Mouse (Mus musculus): ENCODE results near the gene Ankrd31. TPM values are rescaled to one million over a fixed set of nuclear protein-coding genes. Genes with fewer than 3 reads are reported as not detected.

The Ankrd31 gene
- polyA plus RNA-seq, 1 experiment: not detected

GRCm38 (mm10) chr13:96793451-96793850 is 45.4 kb downstream of the Ankrd31 start:
- Histone ChIP-seq H3K27me3 (ENCODE audit: control insufficient read depth, insufficient read depth, low read length) (no peaks in the 10 kb centered on the region), H3K4me1 (ENCODE audit: control insufficient read depth, insufficient read depth, low read length) (no peaks in the 10 kb centered on the region; the same call in 1 of the 2 replicates), H3K4me3 (replicated peaks; ENCODE audit: insufficient read depth, low read depth, low read length) (no peak overlapping the region), H3K27ac (ENCODE audit: insufficient read depth, low read length) (no peak overlapping the region)
- TF ChIP-seq CTCF (IDR thresholded peaks at IDR 0.05; ENCODE audit: borderline replicate concordance, insufficient read depth, low read depth, low read length) (no peak), POLR2A (IDR thresholded peaks at IDR 0.05; ENCODE audit: borderline replicate concordance, insufficient read depth, low read length) (no peak)
- no peak for DNase-seq
- 93% methylated on average over 2 of the region's 2 CpGs for WGBS

DNA sequence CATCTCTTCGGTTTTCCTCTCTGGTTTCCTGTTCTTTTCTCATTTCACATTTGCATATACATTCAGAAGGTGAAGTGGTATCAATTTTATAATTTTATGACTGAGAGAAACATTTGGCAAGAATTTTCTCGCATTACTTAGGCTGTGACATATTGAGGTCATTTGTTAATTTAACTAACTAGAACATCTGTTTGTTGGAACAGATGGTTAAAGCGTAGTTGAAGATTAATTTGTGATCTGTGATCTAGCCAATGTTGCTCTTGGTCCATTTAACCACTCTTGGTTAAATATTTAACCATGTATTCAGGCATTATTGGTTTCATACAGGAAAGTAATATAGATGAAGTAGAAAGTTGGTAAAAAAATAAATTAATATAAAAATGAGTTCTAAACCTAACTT is 47.2 kb downstream of the Ankrd31 start:
- Histone ChIP-seq H3K27ac (ENCODE audit: insufficient read depth, low read length) (no peak overlapping the region), H3K4me1 (ENCODE audit: control insufficient read depth, insufficient read depth, low read length) (no peaks in the 10 kb centered on the region; the same call in 1 of the 2 replicates), H3K27me3 (ENCODE audit: control insufficient read depth, insufficient read depth, low read length) (no peaks in the 10 kb centered on the region), H3K4me3 (replicated peaks; ENCODE audit: insufficient read depth, low read depth, low read length) (no peak overlapping the region)
- 50% methylated on average over 3 of the region's 3 CpGs for WGBS
- no peak for TF ChIP-seq POLR2A (IDR thresholded peaks at IDR 0.05; ENCODE audit: borderline replicate concordance, insufficient read depth, low read length)
- no peak for TF ChIP-seq CTCF (IDR thresholded peaks at IDR 0.05; ENCODE audit: borderline replicate concordance, insufficient read depth, low read depth, low read length)
- no peak for DNase-seq

- TF ChIP-seq POLR2A (IDR thresholded peaks at IDR 0.05; ENCODE audit: borderline replicate concordance, insufficient read depth, low read length): no peak
- no peak for TF ChIP-seq CTCF (IDR thresholded peaks at IDR 0.05; ENCODE audit: borderline replicate concordance, insufficient read depth, low read depth, low read length)
- H3K27me3 ChIP-seq (ENCODE audit: control insufficient read depth, insufficient read depth, low read length): no peaks in the 10 kb centered on the region
- WGBS: 8% methylated on average over 2 of the region's 2 CpGs
- no peak overlapping the region for H3K27ac ChIP-seq (ENCODE audit: insufficient read depth, low read length)
- DNase-seq: no peak
- no peaks in the 10 kb centered on the region; the same call in 1 of the 2 replicates for H3K4me1 ChIP-seq (ENCODE audit: control insufficient read depth, insufficient read depth, low read length)
- no peak overlapping the region for H3K4me3 ChIP-seq (replicated peaks; ENCODE audit: insufficient read depth, low read depth, low read length)
Measured at GRCm38 (mm10) chr13:96797500-96797899, 49.4 kb downstream of the Ankrd31 start.

- no peak overlapping the region for H3K4me3 ChIP-seq (replicated peaks; ENCODE audit: insufficient read depth, low read depth, low read length)
- no peaks in the 10 kb centered on the region for H3K4me1 ChIP-seq (ENCODE audit: control insufficient read depth, insufficient read depth, low read length)
- no peak for TF ChIP-seq CTCF (IDR thresholded peaks at IDR 0.05; ENCODE audit: borderline replicate concordance, insufficient read depth, low read depth, low read length)
- TF ChIP-seq POLR2A (IDR thresholded peaks at IDR 0.05; ENCODE audit: borderline replicate concordance, insufficient read depth, low read length): no peak
Measured at GRCm38 (mm10) chr13:96849752-96850151, 101.7 kb downstream of the Ankrd31 start.

GRCm38 (mm10) chr13:96852133-96852532 is 104.1 kb downstream of the Ankrd31 start:
- no peak for TF ChIP-seq CTCF (IDR thresholded peaks at IDR 0.05; ENCODE audit: borderline replicate concordance, insufficient read depth, low read depth, low read length)
- no peak for TF ChIP-seq POLR2A (IDR thresholded peaks at IDR 0.05; ENCODE audit: borderline replicate concordance, insufficient read depth, low read length)
- H3K27me3 ChIP-seq (ENCODE audit: control insufficient read depth, insufficient read depth, low read length): no peaks in the 10 kb centered on the region; the same call in 1 of the 2 replicates
- H3K4me3 ChIP-seq (replicated peaks; ENCODE audit: insufficient read depth, low read depth, low read length): no peak overlapping the region
- no peak overlapping the region for H3K27ac ChIP-seq (ENCODE audit: insufficient read depth, low read length)
- 89% methylated on average over 2 of the region's 2 CpGs for WGBS
- H3K4me1 ChIP-seq (ENCODE audit: control insufficient read depth, insufficient read depth, low read length): no peaks in the 10 kb centered on the region
- no peak for DNase-seq

More at GRCm38 (mm10) chr13:96849752-96850151, 101.7 kb downstream of the Ankrd31 start:
- no peaks in the 10 kb centered on the region; the same call in 1 of the 2 replicates for H3K27me3 ChIP-seq (ENCODE audit: control insufficient read depth, insufficient read depth, low read length)
- no peak for DNase-seq
- WGBS: 90% methylated on average over 1 of the region's 1 CpGs
- no peak overlapping the region for H3K27ac ChIP-seq (ENCODE audit: insufficient read depth, low read length)

DNA sequence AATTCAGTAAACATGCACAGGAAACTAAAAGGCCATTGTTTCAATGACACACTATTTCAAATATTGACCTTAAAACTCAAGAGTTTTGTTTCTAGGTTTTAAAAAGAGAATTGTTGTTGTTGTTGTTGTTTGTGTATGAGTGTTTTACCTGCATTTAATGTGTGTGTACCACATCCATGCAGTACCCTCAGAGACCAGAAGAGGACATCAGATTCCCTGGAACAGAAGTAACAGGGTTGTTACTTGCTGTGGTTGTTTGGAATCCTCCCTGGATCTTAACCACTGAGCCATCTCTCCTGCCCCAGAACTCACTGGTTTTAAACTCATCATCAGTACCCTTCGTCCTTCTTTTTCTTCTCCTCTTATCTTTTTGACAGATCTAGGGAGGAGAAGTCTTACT is 105.2 kb downstream of the Ankrd31 start:
- 45% methylated on average over 1 of the region's 1 CpGs for WGBS
- no peak for DNase-seq

GRCm38 (mm10) chr13:96855191-96855590 is 107.1 kb downstream of the Ankrd31 start:
- Histone ChIP-seq H3K4me3 (replicated peaks; ENCODE audit: insufficient read depth, low read depth, low read length) (no peak overlapping the region), H3K27me3 (ENCODE audit: control insufficient read depth, insufficient read depth, low read length) (no peaks in the 10 kb centered on the region; the same call in 1 of the 2 replicates), H3K4me1 (ENCODE audit: control insufficient read depth, insufficient read depth, low read length) (no peaks in the 10 kb centered on the region), H3K27ac (ENCODE audit: insufficient read depth, low read length) (no peak overlapping the region)
- TF ChIP-seq POLR2A (IDR thresholded peaks at IDR 0.05; ENCODE audit: borderline replicate concordance, insufficient read depth, low read length) (no peak), CTCF (IDR thresholded peaks at IDR 0.05; ENCODE audit: borderline replicate concordance, insufficient read depth, low read depth, low read length) (no peak; the same call in 1 of the 2 replicates)
- WGBS: 16% methylated on average over 3 of the region's 3 CpGs
- DNase-seq: peak; percentile 30 to 50

More for the DNA sequence above, 105.2 kb downstream of the Ankrd31 start:
- no peak for TF ChIP-seq POLR2A (IDR thresholded peaks at IDR 0.05; ENCODE audit: borderline replicate concordance, insufficient read depth, low read length)
- no peak overlapping the region for H3K27ac ChIP-seq (ENCODE audit: insufficient read depth, low read length)
- no peaks in the 10 kb centered on the region; the same call in 1 of the 2 replicates for H3K27me3 ChIP-seq (ENCODE audit: control insufficient read depth, insufficient read depth, low read length)
- H3K4me1 ChIP-seq (ENCODE audit: control insufficient read depth, insufficient read depth, low read length): no peaks in the 10 kb centered on the region
- no peak overlapping the region for H3K4me3 ChIP-seq (replicated peaks; ENCODE audit: insufficient read depth, low read depth, low read length)

- H3K27ac ChIP-seq (ENCODE audit: insufficient read depth, low read length): no peak overlapping the region
- WGBS: 95% methylated on average over 3 of the region's 3 CpGs
- TF ChIP-seq CTCF (IDR thresholded peaks at IDR 0.05; ENCODE audit: borderline replicate concordance, insufficient read depth, low read depth, low read length): no peak
- no peak for TF ChIP-seq POLR2A (IDR thresholded peaks at IDR 0.05; ENCODE audit: borderline replicate concordance, insufficient read depth, low read length)
Measured at GRCm38 (mm10) chr13:96859161-96859560, 111.1 kb downstream of the Ankrd31 start.

More at GRCm38 (mm10) chr13:96859161-96859560, 111.1 kb downstream of the Ankrd31 start:
- no peak for DNase-seq
- H3K27me3 ChIP-seq (ENCODE audit: control insufficient read depth, insufficient read depth, low read length): no peaks in the 10 kb centered on the region
- H3K4me1 ChIP-seq (ENCODE audit: control insufficient read depth, insufficient read depth, low read length): no peaks in the 10 kb centered on the region
- H3K4me3 ChIP-seq (replicated peaks; ENCODE audit: insufficient read depth, low read depth, low read length): no peak overlapping the region

Data from cerebellum, adult 2 months (tissue).